Comparison of ENCODE assay signal across 11 mouse cellular contexts in the genomic region with DNA sequence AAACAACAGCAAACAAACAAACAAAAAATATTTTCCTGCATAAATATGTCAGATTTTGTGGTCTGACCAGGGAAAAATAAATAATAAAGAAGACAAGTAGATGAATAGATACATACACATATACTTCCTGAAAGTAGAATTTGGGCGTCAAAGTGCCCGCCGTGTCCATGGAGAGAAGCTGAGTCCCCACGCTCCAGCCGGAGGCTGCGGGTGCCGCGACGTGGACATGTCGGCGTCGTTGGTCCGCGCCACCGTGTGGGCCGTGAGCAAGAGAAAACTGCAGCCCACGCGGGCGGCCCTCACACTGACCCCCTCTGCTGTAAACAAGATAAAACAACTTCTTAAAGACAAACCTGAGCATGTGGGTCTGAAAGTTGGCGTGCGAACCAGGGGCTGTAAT. TPM values are rescaled to one million over a fixed set of nuclear protein-coding genes. Genes with fewer than 3 reads are reported as not detected.
DNase-seq lines count a peak whose midpoint lies in the region; TF ChIP-seq lines count a peak whose summit lies in the region.
"Had no signal": no experiment of that assay in that cellular context is flagged by ENCODE, and none has a peak within 500 bp of the region (broad histone marks: within the 10 kb centered on the region; RNA-seq: fewer than 3 reads in every experiment).

AK157302 (plus strand) TSS at position 144 of the 400 bp plus-strand sequence.

- no peaks in the 10 kb centered on the region for H3K4me1 ChIP-seq in testis, adult 2 months (ENCODE audit: control insufficient read depth, insufficient read depth, low read length)

- intact Hi-C loops in heart, postnatal 14 days (cut with DNase I) = no loop called here

- TF ChIP-seq CTCF in testis, adult 2 months (IDR thresholded peaks at IDR 0.05; ENCODE audit: control insufficient read depth, insufficient read depth, insufficient replicate concordance, low read depth, low read length) = no peak

- no peak for TF ChIP-seq POLR2A in testis, adult 2 months (IDR thresholded peaks at IDR 0.05; ENCODE audit: control insufficient read depth, low read depth, low read length)

- H3K36me3 ChIP-seq in testis, adult 2 months (ENCODE audit: control insufficient read depth, insufficient read depth, low read length) = no peaks in the 10 kb centered on the region

- H3K27ac ChIP-seq in testis, adult 2 months (ENCODE audit: control insufficient read depth, insufficient read depth, low read depth, low read length) = no peak within 1 kb of the TSS
- H3K27ac ChIP-seq: hindbrain, postnatal 0 days; macrophage had no signal

- no peaks in the 10 kb centered on the region for H3K27me3 ChIP-seq in testis, adult 2 months (ENCODE audit: control insufficient read depth, insufficient read depth, low read length)

- DNase-seq in cerebellum, adult 9-11 months = peak; percentile 13
- no peak for DNase-seq in cerebellum, postnatal 4 days (ENCODE audit: low spot score in 2 of 2)
- no peak for DNase-seq in testis, postnatal 14 days (ENCODE audit: low spot score)
- peak in 1 of 2 experiments; percentile 22 for DNase-seq in heart, postnatal 14 days
- no peak for DNase-seq in MN1 (ENCODE audit: low spot score)
- DNase-seq in ovary, postnatal 10 days (ENCODE audit: low spot score) = no peak
- DNase-seq in right cerebral cortex, adult 18-20 months = no peak
- DNase-seq: liver had no signal

- peak within 1 kb of the TSS; percentile 66 for H3K4me3 ChIP-seq in testis, adult 2 months (ENCODE audit: control insufficient read depth, low read depth, low read length)

RNA-seq across cellular contexts. Expression of gene AK157302, which starts in this region (rescaled TPM):
- 2.8 and 3.2 TPM in 2 replicates for polyA plus RNA-seq in testis, adult 2 months (2012; rRNA removed)
- 10 to 100 TPM; 25.3 to 25.6 TPM for total RNA-seq in heart, postnatal 14 days (2021)
